Mouse (Mus musculus): ENCODE data around the gene Caskin1.

- no peak for TF ChIP-seq CTCF (IDR thresholded peaks at IDR 0.05; ENCODE audit: borderline replicate concordance, insufficient read depth, low read length)
- no peak for TF ChIP-seq POLR2A (IDR thresholded peaks at IDR 0.05; ENCODE audit: low read depth, low read length)
These were observed 57.8 kb downstream of the Caskin1 start for GRCm38 (mm10) chr17:24546234-24546633.

Data from embryonic fibroblast, embryonic 13.5 days (primary cell).